8 mouse cellular contexts compared by ENCODE assay signal in the genomic region with DNA sequence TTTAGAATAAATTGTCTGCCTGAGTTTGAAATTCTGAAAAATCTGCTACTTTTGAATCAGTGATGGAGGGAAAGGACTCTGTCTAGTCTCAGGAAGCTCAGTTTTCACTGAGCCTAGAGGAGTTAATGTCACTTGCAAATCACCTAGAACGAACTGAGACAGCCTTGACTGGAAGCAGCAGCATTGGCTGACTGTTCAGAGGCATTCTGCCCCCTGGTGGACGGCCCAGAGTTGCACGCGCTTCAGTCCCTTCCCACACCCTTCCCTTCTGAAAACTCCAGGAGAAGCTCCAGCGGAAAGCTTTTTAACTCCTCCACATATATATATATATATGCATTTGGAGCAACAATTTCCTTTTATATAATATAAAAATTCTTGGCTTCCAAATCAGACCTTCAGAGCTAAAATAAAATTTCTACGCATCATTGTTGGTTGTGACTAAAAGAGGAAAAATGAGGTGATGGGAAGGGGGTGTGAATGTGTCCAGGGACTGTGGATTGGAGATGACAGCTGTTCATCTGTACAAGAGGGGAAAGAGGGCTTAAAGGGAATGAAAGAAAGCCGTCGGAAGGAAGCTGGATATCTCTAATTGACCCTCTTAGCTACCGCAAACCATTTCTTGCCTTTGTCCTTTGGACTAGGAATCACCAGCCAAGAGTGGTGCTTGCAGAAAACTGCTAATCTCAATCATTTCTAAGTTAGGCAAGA. TPM values are rescaled to one million over a fixed set of nuclear protein-coding genes. Genes with fewer than 3 reads are reported as not detected.
DNase-seq lines count a peak whose midpoint lies in the region; ATAC-seq and TF ChIP-seq lines count a peak whose summit lies in the region.

No protein-coding gene starts in this region.

- H3K79me3 ChIP-seq in C2C12 (ENCODE audit: low read depth): peaks cover 4% of the 10 kb centered on the region

- H3K4me3 ChIP-seq in C2C12 (ENCODE audit: insufficient read depth, poor library complexity, severe bottlenecking): no peak overlapping the region
- no peak overlapping the region for H3K4me3 ChIP-seq in heart, postnatal 0 days (ENCODE audit: low read depth, low read length)
- no peak overlapping the region for H3K4me3 ChIP-seq in liver, embryonic 14.5 days (ENCODE audit: insufficient read depth in 1 of 2, low read depth in 2 of 2, low read length in 2 of 2)
- no peak overlapping the region for H3K4me3 ChIP-seq in neural tube, embryonic 13.5 days

- no peak overlapping the region for H3K9ac ChIP-seq in heart, postnatal 0 days (replicated peaks; ENCODE audit: low read depth, low read length)
- H3K9ac ChIP-seq in liver, embryonic 14.5 days (replicated peaks): no peak overlapping the region
- H3K9ac ChIP-seq in neural tube, embryonic 13.5 days: no peak overlapping the region

- H3K9me3 ChIP-seq in heart, postnatal 0 days (replicated peaks; ENCODE audit: control insufficient read depth, low read length): no peaks in the 10 kb centered on the region
- no peaks in the 10 kb centered on the region for H3K9me3 ChIP-seq in liver, embryonic 14.5 days (ENCODE audit: control insufficient read depth, low read length)
- no peaks in the 10 kb centered on the region for H3K9me3 ChIP-seq in neural tube, embryonic 13.5 days

- H3K27me3 ChIP-seq in C2C12 (ENCODE audit: control insufficient read depth, insufficient read depth, insufficient read length): no peaks in the 10 kb centered on the region
- H3K27me3 ChIP-seq in heart, postnatal 0 days (ENCODE audit: control insufficient read depth, insufficient read depth, low read length): peaks cover 28% of the 10 kb centered on the region
- peaks cover 3% of the 10 kb centered on the region for H3K27me3 ChIP-seq in liver, embryonic 14.5 days (ENCODE audit: control insufficient read depth, insufficient read depth, low read length)
- peaks cover 18% of the 10 kb centered on the region for H3K27me3 ChIP-seq in neural tube, embryonic 13.5 days

- H3K27ac ChIP-seq in heart, postnatal 0 days (ENCODE audit: low read depth): no peak overlapping the region
- no peak overlapping the region for H3K27ac ChIP-seq in liver, embryonic 14.5 days
- H3K27ac ChIP-seq in neural tube, embryonic 13.5 days (replicated peaks): no peak overlapping the region

- H3K79me2 ChIP-seq in C2C12 (ENCODE audit: control insufficient read depth, insufficient read depth): peaks cover 7% of the 10 kb centered on the region

- no peak overlapping the region for H3K4me2 ChIP-seq in heart, postnatal 0 days (ENCODE audit: low read depth, low read length)
- H3K4me2 ChIP-seq in liver, embryonic 14.5 days (ENCODE audit: low read depth): no peak overlapping the region
- no peak overlapping the region for H3K4me2 ChIP-seq in neural tube, embryonic 13.5 days

- H3ac ChIP-seq in C2C12 (ENCODE audit: control insufficient read depth, insufficient read length, low read depth): no peak overlapping the region

- peak; percentile 94 for TF ChIP-seq CTCF in C2C12 (IDR thresholded peaks at IDR 0.05; ENCODE audit: control insufficient read depth, insufficient read depth, insufficient read length)
- TF ChIP-seq CTCF in heart, postnatal 0 days (IDR thresholded peaks at IDR 0.05; ENCODE audit: low read depth): peak; percentile 85
- TF ChIP-seq CTCF in liver, embryonic 14.5 days (IDR thresholded peaks at IDR 0.05; ENCODE audit: low read depth): peak; percentile 81

- peak; percentile 73 for ATAC-seq in common myeloid progenitor, adult 5-6 weeks (replicated peaks; ENCODE audit: low read depth, poor library complexity, severe bottlenecking)
- ATAC-seq in heart, postnatal 0 days (ENCODE audit: insufficient read depth, low read depth): no peak; the same call in 1 of the 2 replicates
- no peak for ATAC-seq in liver, embryonic 14.5 days (ENCODE audit: insufficient read depth)
- peak; percentile 50; the same call in 1 of the 2 replicates for ATAC-seq in neural tube, embryonic 13.5 days (ENCODE audit: low read depth)

- TF ChIP-seq EP300 in heart, postnatal 0 days (IDR thresholded peaks at IDR 0.05; ENCODE audit: low read depth): no peak
- no peak for TF ChIP-seq EP300 in liver, embryonic 14.5 days (IDR thresholded peaks at IDR 0.05; ENCODE audit: low read depth)

- H3K4me1 ChIP-seq in heart, postnatal 0 days (ENCODE audit: control insufficient read depth, insufficient read depth): no peaks in the 10 kb centered on the region
- H3K4me1 ChIP-seq in liver, embryonic 14.5 days (replicated peaks; ENCODE audit: control insufficient read depth in 2 of 2, insufficient read depth in 2 of 2, low read length in 1 of 2): no peaks in the 10 kb centered on the region
- peaks cover 7% of the 10 kb centered on the region for H3K4me1 ChIP-seq in neural tube, embryonic 13.5 days (replicated peaks)

- WGBS in heart, postnatal 0 days: 28% methylated on average over 9 of the region's 9 CpGs
- 28% methylated on average over 9 of the region's 9 CpGs for WGBS in liver, embryonic 14.5 days (ENCODE audit: insufficient replicate concordance)
- 37% methylated on average over 9 of the region's 9 CpGs for WGBS in neural tube, embryonic 13.5 days

- peak; percentile 66 for DNase-seq in R1 (ENCODE audit: low read depth, low spot score)
- peak; percentile 68 for DNase-seq in heart, postnatal 0 days (ENCODE audit: low spot score)
- DNase-seq in kidney, postnatal 14 days: peak; percentile 67
- peak in 1 of 3 experiments; percentile 4 for DNase-seq in liver, embryonic 14.5 days (ENCODE audit: low read depth in 3 of 3, low spot score in 3 of 3)
- DNase-seq in thymus, postnatal 25 days: peak; percentile 58

- no peaks in the 10 kb centered on the region for H3K36me3 ChIP-seq in C2C12 (ENCODE audit: control insufficient read depth, insufficient read depth)
- H3K36me3 ChIP-seq in heart, postnatal 0 days (replicated peaks; ENCODE audit: control insufficient read depth, insufficient read depth, low read length): no peaks in the 10 kb centered on the region
- no peaks in the 10 kb centered on the region for H3K36me3 ChIP-seq in liver, embryonic 14.5 days (replicated peaks; ENCODE audit: control insufficient read depth, insufficient read depth, low read depth)
- no peaks in the 10 kb centered on the region for H3K36me3 ChIP-seq in neural tube, embryonic 13.5 days

TF ChIP-seq in C2C12, 6 proteins besides CTCF, POLR2A, EP300 and RAD21:
- no peak for TF ChIP-seq CEBPB (IDR thresholded peaks at IDR 0.05; ENCODE audit: low read depth)
- peak; percentile 76 for TF ChIP-seq MYOD1 (IDR thresholded peaks at IDR 0.05; ENCODE audit: control insufficient read depth, insufficient read length, low read depth)
TF ChIP-seq in C2C12: peak in this region for 1.

RNA-seq across cellular contexts. Expression of gene Htr1b, which starts 6.6 kb away (rescaled TPM):
- 8.6 TPM for polyA plus RNA-seq in C2C12 (2012; fragmentation: generic; extraction: Trizol)
- 0.23 TPM in 1 of 2 replicates, not detected in the other for total RNA-seq in common myeloid progenitor, adult 5-6 weeks (2017)
- 0.38 and 0.46 TPM in 2 replicates for total RNA-seq in heart, postnatal 0 days (2014; rRNA removed; ENCODE audit: low replicate concordance)
- 0.07 and 0.08 TPM in 2 replicates for polyA plus RNA-seq in heart, postnatal 0 days (2015; fragmentation: Nextera tagmentation; extraction: Ambion mirVana)
- polyA plus RNA-seq in liver, embryonic 14.5 days (2012; rRNA removed): 0.01 and 0.03 TPM in 2 replicates
- not detected in 2 replicates for polyA plus RNA-seq in liver, embryonic 14.5 days (2014; fragmentation: Nextera tagmentation; extraction: Ambion mirVana)
- 1.8 and 2.0 TPM in 2 replicates for polyA plus RNA-seq in neural tube, embryonic 13.5 days (2015; fragmentation: Nextera tagmentation; extraction: Ambion mirVana)

Comparison
In these comparisons a context has a peak if more than half of its experiments do, and no peak if none do; other contexts are left out.
1. ATAC-seq: peak in common myeloid progenitor, adult 5-6 weeks (single experiment) and neural tube, embryonic 13.5 days (single experiment); none in heart, postnatal 0 days (single experiment) and liver, embryonic 14.5 days (single experiment).
2. Peak in every context shown above with its lines, with median percentiles within 50 percentile points of each other: CTCF ChIP-seq.